Mouse (Mus musculus) CD4-positive, CD25-positive, alpha-beta regulatory T cell, adult 4 months (primary cell): ENCODE data around the gene Chst8. TPM values are rescaled to one million over a fixed set of nuclear protein-coding genes. Genes with fewer than 3 reads are reported as not detected.

Experiments
- ATAC-seq: one replicate; pipeline ENCODE4 v1.8.0; 2017
- polyA plus RNA-seq, 2 experiments: library from polyadenylated mRNA; unstranded; fragments of 100-300 nt; shearing (Covaris generic); gene quantifications; one replicate each; pipeline ENCODE4 v1.2.1; 2017

The Chst8 gene
- polyA plus RNA-seq, 2 experiments from 2014 or later, result 0.15 TPM; not detected in 1

DNA sequence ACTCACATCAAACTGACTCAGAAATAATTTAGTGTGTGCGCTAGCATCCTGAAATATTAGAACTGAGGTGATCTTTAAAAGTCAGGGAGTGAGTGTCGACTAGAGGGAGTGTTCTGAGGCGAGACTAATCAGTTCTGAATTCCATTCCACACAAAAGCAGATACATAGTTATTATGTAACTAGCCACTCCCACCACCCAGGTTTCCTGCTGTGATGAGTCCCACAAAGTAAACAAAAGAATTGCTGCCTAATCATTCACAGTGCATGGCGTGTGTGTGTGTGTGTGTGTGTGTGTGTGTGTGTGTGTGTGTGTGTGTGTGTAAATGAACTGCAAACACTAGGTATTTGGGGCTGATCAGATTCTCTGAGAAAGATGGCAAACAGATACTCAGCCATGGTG lies 108.1 kb downstream of the Chst8 start:
- no peak for ATAC-seq

- ATAC-seq, result no peak
Observed at GRCm38 (mm10) chr7:34703437-34703836, 109.1 kb downstream of the Chst8 start.

DNA sequence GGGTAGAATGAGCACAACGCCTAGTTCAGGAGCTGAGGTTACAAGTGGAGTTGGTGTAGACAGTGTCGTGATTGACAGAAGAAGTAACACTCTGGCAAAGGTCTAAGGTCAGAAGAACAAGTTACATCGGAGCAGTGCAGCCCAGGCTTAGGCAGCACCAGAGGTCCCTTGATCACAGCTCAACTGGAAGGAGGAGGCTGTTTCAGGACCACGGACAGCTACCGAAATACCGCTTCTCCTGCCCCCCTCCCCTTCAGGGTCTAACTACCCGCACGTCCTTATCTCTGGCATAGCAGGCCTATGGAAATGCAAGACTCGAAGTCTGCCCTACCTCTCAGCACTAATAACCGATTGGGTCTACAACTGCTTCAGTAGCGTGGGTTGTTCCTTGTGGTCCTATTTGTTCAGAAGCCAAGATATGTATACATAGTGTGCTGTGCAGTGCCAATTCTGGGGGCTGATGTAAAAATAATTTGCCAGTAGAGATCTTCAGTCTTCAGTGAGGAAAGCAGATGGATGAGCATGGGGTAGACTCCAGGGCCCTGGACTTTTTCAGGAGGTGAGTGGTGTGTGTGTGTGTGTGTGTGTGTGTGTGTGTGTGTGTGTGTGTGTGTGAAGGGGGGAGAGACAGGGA lies 109.7 kb downstream of the Chst8 start:
- no peak for ATAC-seq

GRCm38 (mm10) chr7:34699888-34700287 lies 112.6 kb downstream of the Chst8 start:
- no peak for ATAC-seq

GRCm38 (mm10) chr7:34698221-34698620 lies 114.3 kb downstream of the Chst8 start:
- ATAC-seq, result no peak

GRCm38 (mm10) chr7:34696086-34696485 lies 116.4 kb downstream of the Chst8 start:
- ATAC-seq, result no peak

- no peak for ATAC-seq
Observed at GRCm38 (mm10) chr7:34694898-34695297, 117.6 kb downstream of the Chst8 start.

- ATAC-seq, result no peak
Observed at GRCm38 (mm10) chr7:34693916-34694315, 118.6 kb downstream of the Chst8 start.

- ATAC-seq, result no peak
Observed at GRCm38 (mm10) chr7:34693072-34693471, 119.4 kb downstream of the Chst8 start.

- ATAC-seq, result no peak
Observed at GRCm38 (mm10) chr7:34690111-34690510, 122.4 kb downstream of the Chst8 start.

GRCm38 (mm10) chr7:34689028-34689427 lies 123.5 kb downstream of the Chst8 start:
- ATAC-seq, result no peak

DNA sequence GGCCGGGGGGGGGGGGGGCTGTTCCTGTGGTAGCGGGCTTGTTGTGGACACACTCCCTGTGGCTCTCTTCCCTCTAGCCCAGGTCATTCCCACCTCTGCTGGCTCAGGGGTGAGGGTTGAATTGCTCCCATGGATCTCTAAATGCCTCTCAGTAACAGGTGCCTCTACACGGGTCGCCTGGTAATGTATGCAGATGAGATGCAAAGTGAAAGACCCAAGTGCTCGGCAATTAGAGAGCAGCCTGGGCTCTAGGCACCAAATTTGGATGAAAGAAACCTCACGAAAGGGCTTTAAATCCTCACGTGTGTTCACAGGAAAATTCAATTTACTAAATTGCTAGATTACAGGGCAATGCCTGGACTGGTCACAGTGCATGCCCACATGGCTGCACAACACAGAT lies 126.7 kb downstream of the Chst8 start:
- ATAC-seq, result no peak

DNA sequence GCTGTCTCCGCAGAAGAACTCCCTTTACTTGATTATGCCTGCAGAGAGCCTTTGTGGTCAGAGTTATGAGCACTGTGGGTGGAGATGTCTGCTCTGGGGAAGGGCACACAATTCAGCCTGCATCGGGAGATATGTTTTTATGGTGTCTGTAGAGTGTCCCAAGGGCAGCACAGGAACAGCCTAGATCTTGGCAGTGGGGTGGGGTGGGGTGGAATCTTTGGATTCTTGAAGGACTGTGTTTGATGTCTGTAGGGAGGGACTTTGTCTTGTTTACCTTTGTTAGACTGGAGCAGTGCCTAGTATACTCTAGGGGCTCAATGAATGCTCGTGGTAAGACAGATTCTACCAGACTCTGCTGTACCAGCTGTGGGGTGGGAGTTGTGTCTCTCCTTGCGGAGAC lies 127.3 kb downstream of the Chst8 start:
- ATAC-seq, result no peak

DNA sequence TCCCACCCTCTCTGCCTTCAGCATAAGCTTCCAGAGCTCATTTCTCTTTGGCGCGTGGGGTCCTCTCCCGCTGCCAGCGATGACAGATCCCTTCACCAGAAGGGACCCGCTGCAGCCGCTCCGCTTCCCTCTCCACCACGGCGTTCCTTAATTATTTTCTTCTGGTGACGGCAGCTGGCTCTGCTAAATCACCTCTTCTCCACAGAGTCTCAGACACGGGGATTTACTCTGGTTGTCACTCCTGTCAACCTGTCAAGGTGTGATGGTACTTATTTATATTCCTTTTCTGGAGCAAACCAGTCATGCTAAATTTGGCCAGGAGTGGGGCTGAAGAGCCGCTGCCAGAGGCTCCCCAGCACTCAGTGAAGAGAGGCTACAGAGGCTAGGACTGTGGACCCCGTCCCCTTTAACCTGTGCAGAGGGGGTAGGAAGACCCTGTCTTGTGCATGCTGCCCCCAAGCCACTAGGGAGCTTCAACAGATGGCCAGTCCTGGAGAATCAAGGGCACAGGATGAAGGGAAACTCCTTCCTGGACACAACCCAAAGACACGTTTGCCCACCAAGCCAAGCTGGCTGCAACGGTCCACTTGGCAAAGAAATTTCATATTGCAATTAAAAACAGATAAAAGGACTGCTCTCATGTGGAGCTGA lies 131.6 kb downstream of the Chst8 start:
- no peak for ATAC-seq

GRCm38 (mm10) chr7:34679886-34680285 lies 132.6 kb downstream of the Chst8 start:
- ATAC-seq, result no peak

DNA sequence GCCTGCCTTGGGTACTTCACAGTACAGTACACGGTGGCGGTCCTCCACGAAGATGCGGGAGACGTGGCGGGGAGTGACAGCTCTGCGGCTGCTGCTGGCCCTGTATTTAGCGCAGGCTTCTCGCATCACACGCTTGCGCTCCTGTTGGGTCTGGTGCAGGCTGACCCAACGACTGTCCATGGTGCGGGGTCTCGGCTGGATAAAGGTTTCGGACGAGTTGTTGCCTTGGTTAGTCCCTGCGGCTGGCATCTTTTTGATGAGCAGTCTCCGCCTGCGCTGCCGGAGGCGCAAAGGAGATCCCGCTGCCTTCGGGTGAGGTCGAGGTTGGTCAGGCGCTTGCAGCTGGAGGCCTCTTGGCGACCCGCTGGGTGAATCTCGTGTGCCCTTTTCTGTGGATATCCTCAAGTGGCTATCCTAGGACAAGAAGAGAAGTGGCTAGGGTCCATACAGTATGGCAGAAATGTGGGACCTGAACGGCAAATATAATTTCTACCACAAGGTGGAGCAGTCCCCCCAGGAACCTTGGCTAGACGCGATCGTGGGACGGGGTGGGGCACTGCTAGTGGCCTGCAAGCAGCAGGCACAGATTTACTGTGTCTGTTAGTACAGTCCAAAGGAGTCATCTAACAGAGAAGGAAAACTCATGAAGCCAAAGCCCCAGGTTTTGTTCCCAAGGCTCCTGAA lies 136.5 kb downstream of the Chst8 start:
- peak; percentile 66 for ATAC-seq

GRCm38 (mm10) chr7:34675120-34675790 lies 137.3 kb downstream of the Chst8 start:
- no peak for ATAC-seq

GRCm38 (mm10) chr7:34672916-34673315 lies 139.6 kb downstream of the Chst8 start:
- ATAC-seq, result no peak

DNA sequence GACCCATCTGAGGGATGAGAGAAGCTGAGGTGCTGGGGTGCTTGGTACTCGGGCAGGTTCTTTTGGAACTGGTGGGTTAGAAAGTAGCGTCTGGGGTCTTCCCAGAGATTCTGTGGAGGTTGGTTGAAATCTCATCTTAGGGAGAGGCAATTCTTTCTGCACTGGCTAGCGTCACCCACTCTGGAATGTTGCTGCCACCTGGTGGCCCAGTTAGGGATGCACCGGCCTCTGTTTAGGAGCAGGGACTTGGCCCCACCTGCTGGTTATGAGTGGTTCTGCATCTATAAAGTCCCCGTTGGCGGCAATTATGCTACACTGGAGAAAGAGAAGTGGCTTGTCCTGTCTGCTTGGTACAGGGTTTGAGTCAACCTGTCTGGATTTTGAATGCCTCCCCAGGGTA lies 140.6 kb downstream of the Chst8 start:
- ATAC-seq, result peak; percentile 94

- ATAC-seq, result no peak
Observed at GRCm38 (mm10) chr7:34670778-34671177, 141.7 kb downstream of the Chst8 start.

- no peak for ATAC-seq
Observed at GRCm38 (mm10) chr7:34669336-34669735, 143.2 kb downstream of the Chst8 start.

DNA sequence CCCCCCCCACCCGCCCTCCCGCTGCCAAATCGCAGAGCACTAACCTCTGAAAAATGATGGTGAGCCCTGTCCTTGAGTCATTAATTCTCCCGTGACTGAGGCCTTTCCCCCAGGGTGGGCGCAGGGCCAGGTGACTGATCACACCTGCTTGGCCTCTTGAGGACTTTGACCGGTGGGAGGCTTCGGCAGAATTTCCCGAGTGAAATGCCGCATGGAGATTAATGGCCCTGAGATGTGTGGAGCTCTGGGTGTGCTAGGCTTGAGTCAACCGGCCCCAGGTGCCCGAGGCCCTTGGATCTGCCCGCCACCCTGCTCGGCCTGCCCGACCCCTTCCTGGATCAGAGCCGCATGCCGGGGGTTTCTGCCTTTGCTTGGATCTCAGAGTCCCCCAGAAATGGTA lies 144.6 kb downstream of the Chst8 start:
- no peak for ATAC-seq

GRCm38 (mm10) chr7:34663145-34663544 lies 149.4 kb downstream of the Chst8 start:
- no peak for ATAC-seq
